Mouse (Mus musculus): ENCODE data around the gene Rprd1b. TPM values are rescaled to one million over a fixed set of nuclear protein-coding genes. Genes with fewer than 3 reads are reported as not detected.

The Rprd1b gene
- polyA plus RNA-seq, 2 experiments, result 14.1 to 21.6 TPM

- no peak for TF ChIP-seq EP300 (IDR thresholded peaks at IDR 0.05; ENCODE audit: low read depth)
- no peak for TF ChIP-seq CTCF (IDR thresholded peaks at IDR 0.05; ENCODE audit: low read depth)
- no peak overlapping the region for H3K4me3 ChIP-seq (ENCODE audit: insufficient read depth in 1 of 2, low read depth in 2 of 2, low read length in 2 of 2)
- WGBS (ENCODE audit: insufficient replicate concordance), result 18% methylated on average over 5 of the region's 5 CpGs
- no peaks in the 10 kb centered on the region; the same call in 1 of the 2 replicates for H3K27me3 ChIP-seq (ENCODE audit: control insufficient read depth, insufficient read depth, low read length)
- no peak overlapping the region for H3K27ac ChIP-seq
- ATAC-seq (ENCODE audit: insufficient read depth), result no peak
- no peak overlapping the region for H3K9ac ChIP-seq (replicated peaks)
- H3K36me3 ChIP-seq (replicated peaks; ENCODE audit: control insufficient read depth, insufficient read depth, low read depth), result no peaks in the 10 kb centered on the region
- no peak for DNase-seq (ENCODE audit: low read depth in 3 of 3, low spot score in 3 of 3)
- no peaks in the 10 kb centered on the region for H3K9me3 ChIP-seq (ENCODE audit: control insufficient read depth, low read length)
- no peak overlapping the region for H3K4me2 ChIP-seq (ENCODE audit: low read depth)
- H3K4me1 ChIP-seq (replicated peaks; ENCODE audit: control insufficient read depth in 2 of 2, insufficient read depth in 2 of 2, low read length in 1 of 2), result peaks cover 0 to 36% of the 10 kb centered on the region in 2 experiments; a peak in 2 of 4 replicates
Measured at GRCm38 (mm10) chr2:158174438-158174837, 146.1 kb downstream of the Rprd1b start.

GRCm38 (mm10) chr2:158174958-158175357, 146.7 kb downstream of the Rprd1b start:
- DNase-seq (ENCODE audit: low read depth in 3 of 3, low spot score in 3 of 3) (no peak), ATAC-seq (ENCODE audit: insufficient read depth) (0 out of 2 replicates have a peak, but pooled peaks have one; percentile 17)
- no peak overlapping the region for H3K9ac ChIP-seq (replicated peaks)
- TF ChIP-seq CTCF (IDR thresholded peaks at IDR 0.05; ENCODE audit: low read depth) (no peak), EP300 (IDR thresholded peaks at IDR 0.05; ENCODE audit: low read depth) (no peak)
- H3K4me3 ChIP-seq (ENCODE audit: insufficient read depth in 1 of 2, low read depth in 2 of 2, low read length in 2 of 2), result no peak overlapping the region
- H3K27ac ChIP-seq, result no peak overlapping the region; the same call in 1 of the 2 replicates
- no peaks in the 10 kb centered on the region for H3K9me3 ChIP-seq (ENCODE audit: control insufficient read depth, low read length)
- WGBS (ENCODE audit: insufficient replicate concordance), result 48% methylated on average over 15 of the region's 15 CpGs
- no peak overlapping the region for H3K4me2 ChIP-seq (ENCODE audit: low read depth)
- H3K4me1 ChIP-seq (replicated peaks; ENCODE audit: control insufficient read depth in 2 of 2, insufficient read depth in 2 of 2, low read length in 1 of 2), result peaks cover 0 to 37% of the 10 kb centered on the region in 2 experiments; a peak in 2 of 4 replicates
- H3K36me3 ChIP-seq (replicated peaks; ENCODE audit: control insufficient read depth, insufficient read depth, low read depth), result no peaks in the 10 kb centered on the region
- no peaks in the 10 kb centered on the region; the same call in 1 of the 2 replicates for H3K27me3 ChIP-seq (ENCODE audit: control insufficient read depth, insufficient read depth, low read length)

DNA sequence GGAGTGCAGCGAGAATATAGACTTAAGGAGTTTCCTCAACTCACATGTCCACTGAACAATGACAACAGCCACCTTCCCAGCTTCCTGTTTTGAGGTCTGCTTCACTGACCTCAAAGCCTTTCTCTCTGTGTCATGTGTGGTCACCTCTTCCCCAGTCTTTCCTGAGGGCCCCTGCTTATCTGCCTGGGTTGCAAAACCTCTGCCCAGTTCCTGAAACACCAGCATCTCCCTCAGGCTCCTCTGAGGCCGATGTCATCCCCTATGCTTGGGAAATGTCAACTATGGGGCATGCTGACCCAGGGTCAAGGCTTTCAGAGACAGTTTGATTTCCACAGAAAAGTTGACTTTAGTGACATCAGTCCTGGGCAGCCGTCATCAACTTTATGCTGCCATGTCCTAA, 147.1 kb downstream of the Rprd1b start:
- peaks cover 0 to 39% of the 10 kb centered on the region in 2 experiments; a peak in 2 of 4 replicates for H3K4me1 ChIP-seq (replicated peaks; ENCODE audit: control insufficient read depth in 2 of 2, insufficient read depth in 2 of 2, low read length in 1 of 2)
- H3K27ac ChIP-seq, result no peak overlapping the region; the same call in 1 of the 2 replicates
- ATAC-seq (ENCODE audit: insufficient read depth), result peak; percentile 71
- H3K4me3 ChIP-seq (ENCODE audit: insufficient read depth in 1 of 2, low read depth in 2 of 2, low read length in 2 of 2), result no peak overlapping the region
- H3K27me3 ChIP-seq (ENCODE audit: control insufficient read depth, insufficient read depth, low read length), result no peaks in the 10 kb centered on the region; the same call in 1 of the 2 replicates
- TF ChIP-seq EP300 (IDR thresholded peaks at IDR 0.05; ENCODE audit: low read depth) (0 out of 2 replicates have a peak, but pooled peaks have one; percentile 29), CTCF (IDR thresholded peaks at IDR 0.05; ENCODE audit: low read depth) (no peak)
- no peak overlapping the region for H3K4me2 ChIP-seq (ENCODE audit: low read depth)
- peak in 2 of 3 experiments; percentile 49 to 58 for DNase-seq (ENCODE audit: low read depth in 3 of 3, low spot score in 3 of 3)
- no peaks in the 10 kb centered on the region for H3K9me3 ChIP-seq (ENCODE audit: control insufficient read depth, low read length)
- no peak overlapping the region for H3K9ac ChIP-seq (replicated peaks)
- WGBS (ENCODE audit: insufficient replicate concordance), result 4% methylated on average over 3 of the region's 3 CpGs
- no peaks in the 10 kb centered on the region for H3K36me3 ChIP-seq (replicated peaks; ENCODE audit: control insufficient read depth, insufficient read depth, low read depth)

DNA sequence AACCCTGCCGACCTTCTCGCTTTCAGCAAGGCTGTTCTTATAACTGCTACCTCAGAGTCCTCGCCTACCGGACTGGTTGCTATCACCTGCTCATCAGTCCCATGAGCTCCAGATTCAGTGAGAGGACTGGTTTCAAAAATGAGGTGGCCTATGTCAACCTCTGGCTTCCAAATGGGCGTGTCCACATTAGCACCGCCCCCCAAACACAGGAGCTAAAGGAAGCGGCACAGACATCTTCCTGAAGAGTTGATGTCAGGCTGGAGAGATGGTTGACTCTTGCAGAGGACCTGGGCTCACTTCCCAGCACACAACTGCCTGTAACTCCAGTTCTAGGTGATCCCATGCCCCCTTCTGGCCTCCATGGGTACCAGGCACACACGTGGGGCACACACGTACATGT, 148.5 kb downstream of the Rprd1b start:
- H3K9ac ChIP-seq (replicated peaks), result no peak overlapping the region
- H3K27me3 ChIP-seq (ENCODE audit: control insufficient read depth, insufficient read depth, low read length), result no peaks in the 10 kb centered on the region; the same call in 1 of the 2 replicates
- H3K4me3 ChIP-seq (ENCODE audit: insufficient read depth in 1 of 2, low read depth in 2 of 2, low read length in 2 of 2), result no peak overlapping the region
- no peaks in the 10 kb centered on the region for H3K36me3 ChIP-seq (replicated peaks; ENCODE audit: control insufficient read depth, insufficient read depth, low read depth)
- DNase-seq (ENCODE audit: low read depth in 3 of 3, low spot score in 3 of 3) (no peak), ATAC-seq (ENCODE audit: insufficient read depth) (no peak)
- no peak overlapping the region for H3K4me2 ChIP-seq (ENCODE audit: low read depth)
- TF ChIP-seq CTCF (IDR thresholded peaks at IDR 0.05; ENCODE audit: low read depth) (peak; percentile 20; the same call in 1 of the 2 replicates), EP300 (IDR thresholded peaks at IDR 0.05; ENCODE audit: low read depth) (no peak)
- H3K27ac ChIP-seq, result no peak overlapping the region
- 68% methylated on average over 9 of the region's 9 CpGs for WGBS (ENCODE audit: insufficient replicate concordance)
- no peaks in the 10 kb centered on the region for H3K9me3 ChIP-seq (ENCODE audit: control insufficient read depth, low read length)
- H3K4me1 ChIP-seq (replicated peaks; ENCODE audit: control insufficient read depth in 2 of 2, insufficient read depth in 2 of 2, low read length in 1 of 2), result peaks cover 0 to 39% of the 10 kb centered on the region in 2 experiments; a peak in 2 of 4 replicates

DNA sequence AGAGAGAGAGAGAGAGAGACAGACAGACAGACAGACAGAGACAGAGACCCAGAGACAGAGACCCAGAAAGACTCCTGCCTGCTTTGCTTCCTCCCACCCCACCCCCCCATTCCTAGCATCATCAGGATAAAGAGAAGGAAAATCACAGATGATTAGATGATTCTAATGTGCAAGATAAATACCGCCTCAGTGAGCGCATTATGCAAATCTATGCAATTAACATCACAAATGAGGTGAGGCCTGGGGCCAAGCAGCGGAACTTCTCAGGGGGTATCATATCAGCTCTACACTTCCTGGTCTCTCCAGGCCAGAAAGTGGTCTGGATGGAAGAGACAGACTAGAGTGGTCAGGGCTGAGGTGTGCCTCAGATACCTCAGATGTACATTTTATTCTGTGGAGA, 149.3 kb downstream of the Rprd1b start:
- Histone ChIP-seq H3K4me1 (replicated peaks; ENCODE audit: control insufficient read depth in 2 of 2, insufficient read depth in 2 of 2, low read length in 1 of 2) (peaks cover 0 to 39% of the 10 kb centered on the region in 2 experiments; a peak in 2 of 4 replicates), H3K27ac (no peak overlapping the region), H3K27me3 (ENCODE audit: control insufficient read depth, insufficient read depth, low read length) (no peaks in the 10 kb centered on the region; the same call in 1 of the 2 replicates), H3K4me2 (ENCODE audit: low read depth) (no peak overlapping the region), H3K9ac (replicated peaks) (no peak overlapping the region), H3K4me3 (ENCODE audit: insufficient read depth in 1 of 2, low read depth in 2 of 2, low read length in 2 of 2) (no peak overlapping the region), H3K9me3 (ENCODE audit: control insufficient read depth, low read length) (no peaks in the 10 kb centered on the region), H3K36me3 (replicated peaks; ENCODE audit: control insufficient read depth, insufficient read depth, low read depth) (no peaks in the 10 kb centered on the region)
- DNase-seq (ENCODE audit: low read depth in 3 of 3, low spot score in 3 of 3) (no peak), ATAC-seq (ENCODE audit: insufficient read depth) (no peak)
- 57% methylated on average over 3 of the region's 3 CpGs for WGBS (ENCODE audit: insufficient replicate concordance)
- no peak for TF ChIP-seq CTCF (IDR thresholded peaks at IDR 0.05; ENCODE audit: low read depth)

Measured in liver, embryonic 14.5 days (tissue).